Mouse (Mus musculus) thymus, adult 2 months (tissue): ENCODE measurements around the gene Scaf1. TPM values are rescaled to one million over a fixed set of nuclear protein-coding genes. Genes with fewer than 3 reads are reported as not detected.

Experiments
- DNase-seq: peaks from one replicate; pipeline ENCODE4 v3.0.0; 2021
- H3K27ac ChIP-seq: fragments of 200-500 bp; 2 replicates; pipeline ENCODE4 v1.5.1; 2012; ENCODE audit warnings: low read length, control low read depth; ENCODE audit not compliant: control insufficient read depth, insufficient read depth
- H3K27me3 ChIP-seq: fragments of 200-500 bp; 2 replicates; pipeline ENCODE4 v1.6.1; 2012; ENCODE audit warnings: mild to moderate bottlenecking, low read length, moderate library complexity, mixed read lengths; ENCODE audit not compliant: control insufficient read depth, insufficient read depth
- H3K36me3 ChIP-seq: fragments of 200-500 bp; 2 replicates; pipeline ENCODE4 v1.6.1; 2012; ENCODE audit warnings: mild to moderate bottlenecking, low read length, moderate library complexity; ENCODE audit not compliant: control insufficient read depth, insufficient read depth
- H3K4me1 ChIP-seq: fragments of 200-500 bp; replicated peaks from 2 replicates; pipeline ENCODE4 v1.6.1; 2012; ENCODE audit warnings: low read length; ENCODE audit not compliant: control insufficient read depth, insufficient read depth
- H3K4me3 ChIP-seq: fragments of 200-500 bp; 2 replicates; pipeline ENCODE4 v1.5.1; 2012; ENCODE audit warnings: mild to moderate bottlenecking, low read length, control low read depth, moderate library complexity; ENCODE audit not compliant: control insufficient read depth, insufficient read depth
- CTCF ChIP-seq: fragments of 200-500 bp; IDR thresholded peaks from 2 replicates; pipeline ENCODE4 v1.5.1; 2012; ENCODE audit warnings: mild to moderate bottlenecking, control low read depth, low read length, moderate library complexity, borderline replicate concordance; ENCODE audit not compliant: control insufficient read depth, poor library complexity, insufficient read depth; ENCODE audit errors: extremely low read depth
- POLR2A ChIP-seq: fragments of 200-500 bp; IDR thresholded peaks from 2 replicates; pipeline ENCODE4 v1.6.1; 2012; ENCODE audit warnings: mild to moderate bottlenecking, low read length, control low read depth, moderate library complexity; ENCODE audit not compliant: control insufficient read depth, poor library complexity, insufficient read depth; ENCODE audit errors: extremely low read depth
- WGBS: fragments of 180-500 bp; shearing (Covaris S2); methylation state at CpG from one replicate; pipeline ENCODE4 v1.1.7; 2018; 5-methylcytosine and 5-hydroxymethylcytosine counted together
- polyA plus RNA-seq: library from polyadenylated mRNA; depleted of rRNA; stranded (reverse); fragments of >200 nt; gene quantifications from 2 replicates; pipeline ENCODE4 v1.2.3, GENCODE M21; 2012

Scaf1 gene
- polyA plus RNA-seq, 1 experiment, result 118 TPM

GRCm38 (mm10) chr7:44983085-44983484, 33.1 kb downstream of the Scaf1 start:
- Histone ChIP-seq H3K36me3 (peaks cover 28% of the 10 kb centered on the region), H3K27ac (no peak overlapping the region), H3K4me3 (no peak overlapping the region), H3K27me3 (no peaks in the 10 kb centered on the region), H3K4me1 (peaks cover 14% of the 10 kb centered on the region)
- TF ChIP-seq CTCF, result peak; percentile 95
- no peak for TF ChIP-seq POLR2A
- DNase-seq, result peak; percentile 89
- WGBS, result 29% methylated on average over 6 of the region's 6 CpGs

- 96% methylated on average over 8 of the region's 8 CpGs for WGBS
- TF ChIP-seq POLR2A (no peak), CTCF (no peak)
- Histone ChIP-seq H3K27me3 (no peaks in the 10 kb centered on the region), H3K27ac (no peak overlapping the region), H3K4me3 (no peak overlapping the region), H3K4me1 (peaks cover 5% of the 10 kb centered on the region), H3K36me3 (peaks cover 38% of the 10 kb centered on the region)
- DNase-seq, result no peak
These were observed 34.6 kb downstream of the Scaf1 start for GRCm38 (mm10) chr7:44981539-44981938.

GRCm38 (mm10) chr7:44978300-44978699, 37.9 kb downstream of the Scaf1 start:
- no peaks in the 10 kb centered on the region; the same call in 1 of the 2 replicates for H3K27me3 ChIP-seq
- no peak for TF ChIP-seq POLR2A
- TF ChIP-seq CTCF, result no peak
- 96% methylated on average over 3 of the region's 3 CpGs for WGBS
- H3K4me1 ChIP-seq, result no peaks in the 10 kb centered on the region
- DNase-seq, result no peak
- no peak overlapping the region for H3K4me3 ChIP-seq
- peaks cover 38% of the 10 kb centered on the region for H3K36me3 ChIP-seq
- H3K27ac ChIP-seq, result no peak overlapping the region

GRCm38 (mm10) chr7:44975117-44975419, 41.1 kb downstream of the Scaf1 start:
- no peaks in the 10 kb centered on the region; the same call in 1 of the 2 replicates for H3K27me3 ChIP-seq
- peaks cover 19% of the 10 kb centered on the region for H3K36me3 ChIP-seq
- no peak for DNase-seq
- H3K4me3 ChIP-seq, result no peak overlapping the region
- H3K4me1 ChIP-seq, result peaks cover 13% of the 10 kb centered on the region
- 70% methylated on average over 6 of the region's 6 CpGs for WGBS
- no peak overlapping the region for H3K27ac ChIP-seq
- TF ChIP-seq CTCF, result no peak
- TF ChIP-seq POLR2A, result no peak

- Histone ChIP-seq H3K4me1 (peaks cover 13% of the 10 kb centered on the region), H3K4me3 (no peak within 1 kb of the TSS), H3K27ac (no peak within 1 kb of the TSS), H3K27me3 (no peaks in the 10 kb centered on the region; the same call in 1 of the 2 replicates), H3K36me3 (peaks cover 19% of the 10 kb centered on the region)
- WGBS, result 27% methylated on average over 22 of the region's 22 CpGs
- TF ChIP-seq CTCF (no peak), POLR2A (no peak)
- no peak for DNase-seq
These were observed 41.6 kb downstream of the Scaf1 start, which contains the start of gene Cpt1c for GRCm38 (mm10) chr7:44974383-44975116. Cpt1c (minus strand) TSS chr7:44974851.

GRCm38 (mm10) chr7:44973415-44974130, 42.6 kb downstream of the Scaf1 start:
- H3K4me3 ChIP-seq, result no peak overlapping the region
- H3K27ac ChIP-seq, result no peak overlapping the region
- WGBS, result 69% methylated on average over 14 of the region's 14 CpGs
- peaks cover 14% of the 10 kb centered on the region for H3K36me3 ChIP-seq
- no peaks in the 10 kb centered on the region; the same call in 1 of the 2 replicates for H3K27me3 ChIP-seq
- no peak for TF ChIP-seq POLR2A
- no peak for DNase-seq
- peaks cover 13% of the 10 kb centered on the region for H3K4me1 ChIP-seq
